Mouse (Mus musculus) erythroblast, adult 5-6 weeks (primary cell): ENCODE results near the gene Klhl41. TPM values are rescaled to one million over a fixed set of nuclear protein-coding genes. Genes with fewer than 3 reads are reported as not detected.
"Not testable (repeated sequence)": the region's sequence is repeated elsewhere in the genome, so short reads cannot be mapped to it uniquely, and the experiment has no call there.

Experiments used
- ATAC-seq: replicated peaks from 2 replicates; pipeline ENCODE4 v1.8.0; 2016; ENCODE audit warnings: moderate number of reproducible peaks, mild to moderate bottlenecking, moderate TSS enrichment, inconsistent platforms; ENCODE audit not compliant: poor library complexity, low FRiP score, severe bottlenecking
- total RNA-seq, 2 experiments: library from RNA; stranded (forward) in 1 of 2; stranded (reverse) in 1 of 2; fragments of 150-400 nt in 1 of 2; fragments of 200-764, 138-1000 nt in 1 of 2; gene quantifications; 2 replicates each; pipeline versions ENCODE4 v1.2.3 to v1.2.4; 2015 to 2017; ENCODE audit warnings: low replicate concordance in 2 of 2

Klhl41 gene
- 1.3 TPM in 1 of 2 replicates, not detected in the other for total RNA-seq (2015; ENCODE audit: low replicate concordance)
- not detected in 2 replicates for total RNA-seq (2017; ENCODE audit: low replicate concordance)

GRCm38 (mm10) chr2:69669853-69670252 lies at the start of gene Klhl41:
Klhl41 (plus strand) TSS chr2:69670120.
- no peak for ATAC-seq

GRCm38 (mm10) chr2:69629215-69629614 lies 40.7 kb upstream of the Klhl41 start:
- no peak for ATAC-seq

GRCm38 (mm10) chr2:69629914-69630313 lies 40.0 kb upstream of the Klhl41 start:
- ATAC-seq = no peak

- no peak for ATAC-seq
Measured at GRCm38 (mm10) chr2:69630792-69631191, 39.1 kb upstream of the Klhl41 start.

GRCm38 (mm10) chr2:69631449-69631848 lies 38.5 kb upstream of the Klhl41 start:
- ATAC-seq = no peak

GRCm38 (mm10) chr2:69635064-69635701 lies 34.7 kb upstream of the Klhl41 start:
- peak; percentile 90 for ATAC-seq

GRCm38 (mm10) chr2:69635807-69636206 lies 34.1 kb upstream of the Klhl41 start:
- peak; percentile 71; the same call in 1 of the 2 replicates for ATAC-seq

GRCm38 (mm10) chr2:69637989-69638388 lies 31.9 kb upstream of the Klhl41 start:
- not testable (repeated sequence) for ATAC-seq

GRCm38 (mm10) chr2:69640100-69640499 lies 29.8 kb upstream of the Klhl41 start:
- no peak for ATAC-seq

- no peak for ATAC-seq
Measured at GRCm38 (mm10) chr2:69644968-69645617, 24.8 kb upstream of the Klhl41 start.

GRCm38 (mm10) chr2:69646726-69647490 lies 23.0 kb upstream of the Klhl41 start, which contains the start of gene Bbs5:
Bbs5 (plus strand) TSS chr2:69647171.
- no peak for ATAC-seq

- ATAC-seq = no peak
Measured at GRCm38 (mm10) chr2:69649716-69650115, 20.2 kb upstream of the Klhl41 start.

GRCm38 (mm10) chr2:69659326-69659725 lies 10.6 kb upstream of the Klhl41 start:
- ATAC-seq = no peak

GRCm38 (mm10) chr2:69663827-69664476 lies 6.0 kb upstream of the Klhl41 start:
- 0 out of 2 replicates have a peak, but pooled peaks have one; percentile 29 for ATAC-seq

GRCm38 (mm10) chr2:69667656-69668055 lies 2.3 kb upstream of the Klhl41 start:
- no peak for ATAC-seq

- no peak for ATAC-seq
Measured at GRCm38 (mm10) chr2:69668414-69668813, 1.5 kb upstream of the Klhl41 start.

GRCm38 (mm10) chr2:69673723-69674122 lies 3.8 kb downstream of the Klhl41 start:
- no peak for ATAC-seq

GRCm38 (mm10) chr2:69675266-69675665 lies 5.3 kb downstream of the Klhl41 start:
- ATAC-seq = no peak

- no peak for ATAC-seq
Measured at GRCm38 (mm10) chr2:69676713-69677112, 6.8 kb downstream of the Klhl41 start.

- not testable (repeated sequence) for ATAC-seq
Measured at GRCm38 (mm10) chr2:69677215-69677614, 7.3 kb downstream of the Klhl41 start.
